Mouse (Mus musculus) thymus, adult 2 months (tissue): ENCODE measurements around the gene Lmf1.

ENCODE experiments used
- CTCF ChIP-seq: fragments of 200-500 bp; IDR thresholded peaks from 2 replicates; pipeline ENCODE4 v1.5.1; 2012; ENCODE audit warnings: mild to moderate bottlenecking, control low read depth, low read length, moderate library complexity, borderline replicate concordance; ENCODE audit not compliant: control insufficient read depth, poor library complexity, insufficient read depth; ENCODE audit errors: extremely low read depth
- POLR2A ChIP-seq: fragments of 200-500 bp; IDR thresholded peaks from 2 replicates; pipeline ENCODE4 v1.6.1; 2012; ENCODE audit warnings: mild to moderate bottlenecking, low read length, control low read depth, moderate library complexity; ENCODE audit not compliant: control insufficient read depth, poor library complexity, insufficient read depth; ENCODE audit errors: extremely low read depth

GRCm38 (mm10) chr17:25677969-25678368 is 99.1 kb downstream of the Lmf1 start:
- TF ChIP-seq CTCF (no peak), POLR2A (no peak)
